In the genomic region with DNA sequence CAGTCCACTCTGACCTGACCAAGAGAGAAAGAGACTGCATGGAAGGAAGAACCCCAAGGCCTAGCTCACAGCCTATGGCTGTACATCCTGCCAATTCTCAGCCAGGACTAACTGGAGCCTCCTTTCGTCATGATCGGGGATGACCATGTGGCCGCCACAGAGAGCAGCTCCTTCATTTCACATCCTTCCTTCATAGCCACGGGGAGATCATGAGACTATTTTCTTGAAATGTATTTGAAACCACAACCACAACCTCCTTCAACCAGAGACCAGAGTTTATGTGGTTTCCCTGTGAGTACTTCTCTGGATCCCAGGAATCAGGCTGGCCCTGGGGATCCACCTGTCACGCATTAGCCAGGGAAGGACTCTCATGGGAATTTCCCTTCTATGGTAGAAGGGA, we compare ENCODE assay signal across 21 mouse cellular contexts.
"Had no signal": no experiment of that assay in that cellular context is flagged by ENCODE, and none has a peak within 500 bp of the region (broad histone marks: within the 10 kb centered on the region; RNA-seq: fewer than 3 reads in every experiment).

No protein-coding gene starts in this region.

- DNase-seq: kidney, adult 8-10 months; kidney, postnatal 10 days; kidney, postnatal 4 days; liver; liver, embryonic 13.5 days; lung, embryonic 14.5 days; retina, postnatal 1 day; right cerebral cortex, postnatal 25 days; spleen, adult 18-20 months; thymus, adult 2 months; thymus, postnatal 14 days; thymus, postnatal 4 days had no signal

- H3K27ac ChIP-seq: kidney, embryonic 15.5 days; limb, embryonic 10.5 days; limb, embryonic 13.5 days; liver, embryonic 13.5 days; macrophage; midbrain, embryonic 12.5 days; midbrain, embryonic 15.5 days; neural tube, embryonic 13.5 days had no signal

- ATAC-seq: intestine, postnatal 0 days; lung, postnatal 0 days; midbrain, embryonic 15.5 days had no signal

- H3K36me3 ChIP-seq: kidney, embryonic 15.5 days; limb, embryonic 10.5 days; limb, embryonic 13.5 days; liver, embryonic 13.5 days; midbrain, embryonic 12.5 days; midbrain, embryonic 15.5 days; neural tube, embryonic 13.5 days had no signal

- H3K4me3 ChIP-seq: kidney, embryonic 15.5 days; limb, embryonic 10.5 days; limb, embryonic 13.5 days; liver, embryonic 13.5 days; midbrain, embryonic 12.5 days; midbrain, embryonic 15.5 days; neural tube, embryonic 13.5 days had no signal
